Mouse (Mus musculus) monocyte, adult 5-6 weeks (primary cell): ENCODE measurements around the gene Vamp5. TPM values are rescaled to one million over a fixed set of nuclear protein-coding genes. Genes with fewer than 3 reads are reported as not detected.
A peak's percentile ranks its signal among the peaks of the same experiment; 100 is the strongest.

ENCODE experiments used
- ATAC-seq: fragments of 153-309, 156-312 bp; replicated peaks from 2 replicates; pipeline ENCODE4 v1.8.0; 2017; ENCODE audit warnings: mild to moderate bottlenecking; ENCODE audit not compliant: low TSS enrichment, insufficient number of reproducible peaks, severe bottlenecking, poor library complexity, low FRiP score
- total RNA-seq: library from RNA; stranded (forward); fragments of 200-1000, 200-491, 200-594 nt; gene quantifications from 3 replicates; pipeline ENCODE4 v1.2.3, GENCODE M21; 2017

Vamp5 gene
- total RNA-seq, 1 experiment from 2014 or later = 20.9 TPM

- ATAC-seq = no peak
Observed at GRCm38 (mm10) chr6:72371147-72371546, 9.1 kb downstream of the Vamp5 start.

GRCm38 (mm10) chr6:72370091-72370490 is 10.2 kb downstream of the Vamp5 start:
- no peak for ATAC-seq

- ATAC-seq = no peak
Observed at GRCm38 (mm10) chr6:72369557-72369956, 10.7 kb downstream of the Vamp5 start.

- no peak for ATAC-seq
Observed at GRCm38 (mm10) chr6:72367460-72367974, 12.8 kb downstream of the Vamp5 start.

- ATAC-seq = no peak
Observed at GRCm38 (mm10) chr6:72366844-72367443, 13.3 kb downstream of the Vamp5 start, which contains the start of gene Rnf181. Rnf181 (minus strand) TSS chr6:72366956.

GRCm38 (mm10) chr6:72366304-72366703 is 14.0 kb downstream of the Vamp5 start:
- no peak for ATAC-seq

GRCm38 (mm10) chr6:72364985-72365384 is 15.3 kb downstream of the Vamp5 start:
- no peak for ATAC-seq

GRCm38 (mm10) chr6:72364009-72364408 is 16.3 kb downstream of the Vamp5 start:
- no peak for ATAC-seq

- ATAC-seq = peak; percentile 98
Observed at GRCm38 (mm10) chr6:72362132-72363028, 17.9 kb downstream of the Vamp5 start.

GRCm38 (mm10) chr6:72361121-72361551 is 19.1 kb downstream of the Vamp5 start:
- ATAC-seq = no peak

- no peak for ATAC-seq
Observed at GRCm38 (mm10) chr6:72360599-72360935, 19.7 kb downstream of the Vamp5 start.

- ATAC-seq = no peak
Observed at GRCm38 (mm10) chr6:72359891-72360598, 20.2 kb downstream of the Vamp5 start.

- no peak for ATAC-seq
Observed at GRCm38 (mm10) chr6:72359343-72359742, 20.9 kb downstream of the Vamp5 start.

- no peak for ATAC-seq
Observed at GRCm38 (mm10) chr6:72358086-72358764, 22.0 kb downstream of the Vamp5 start.

GRCm38 (mm10) chr6:72357164-72358079 is 22.8 kb downstream of the Vamp5 start:
- no peak for ATAC-seq

GRCm38 (mm10) chr6:72356001-72356532 is 24.2 kb downstream of the Vamp5 start:
- no peak for ATAC-seq

GRCm38 (mm10) chr6:72355066-72355911 is 25.0 kb downstream of the Vamp5 start, which contains the start of gene Tmem150a:
Tmem150a (plus strand) TSS chr6:72355447.
- ATAC-seq = peak; percentile 20; the same call in 1 of the 2 replicates
